Mouse (Mus musculus) macrophage (primary cell): ENCODE results near the gene Exph5. TPM values are rescaled to one million over a fixed set of nuclear protein-coding genes. Genes with fewer than 3 reads are reported as not detected.

Experiments used
- H3K27ac ChIP-seq: fragments of 350-480 bp; formaldehyde crosslinking; 2 replicates; pipeline ENCODE4 v1.9.0; 2021
- H3K36me3 ChIP-seq: fragments of 350-480 bp; formaldehyde crosslinking; 2 replicates; pipeline ENCODE4 v1.9.0; 2021; ENCODE audit errors: inconsistent target
- H3K4me3 ChIP-seq: fragments of 350-480 bp; formaldehyde crosslinking; 2 replicates; pipeline ENCODE4 v1.9.0; 2021; ENCODE audit errors: inconsistent target
- H3K79me2 ChIP-seq: fragments of 350-480 bp; formaldehyde crosslinking; 2 replicates; pipeline ENCODE4 v1.9.0; 2021; ENCODE audit errors: inconsistent target
- WGBS: methylation state at CpG from one replicate; pipeline ENCODE4 v1.1.7; 2026; ENCODE audit warnings: inconsistent platforms; ENCODE audit not compliant: missing documents; 5-methylcytosine and 5-hydroxymethylcytosine counted together
- polyA plus RNA-seq: library from polyadenylated mRNA; stranded (reverse); fragments of 250-400 nt; gene quantifications from 3 replicates; pipeline ENCODE4 v1.2.4, GENCODE M21; 2018; ENCODE audit warnings: inconsistent platforms

The Exph5 gene
- polyA plus RNA-seq, 1 experiment from 2014 or later: not detected

GRCm38 (mm10) chr9:53401146-53401545 lies 99.7 kb downstream of the Exph5 start:
- Histone ChIP-seq H3K27ac (no peak overlapping the region), H3K4me3 (no peak overlapping the region), H3K79me2 (no peaks in the 10 kb centered on the region), H3K36me3 (0 out of 2 replicates have a peak, but pooled peaks cover 5% of the 10 kb centered on the region)
- WGBS: 96% methylated on average over 8 of the region's 8 CpGs

GRCm38 (mm10) chr9:53402291-53402711 lies 100.8 kb downstream of the Exph5 start, which contains the start of gene 4930550C14Rik:
4930550C14Rik (plus strand) TSS chr9:53402325.
- Histone ChIP-seq H3K4me3 (no peak within 1 kb of the TSS), H3K27ac (no peak within 1 kb of the TSS), H3K79me2 (no peaks in the 10 kb centered on the region), H3K36me3 (0 out of 2 replicates have a peak, but pooled peaks cover 5% of the 10 kb centered on the region)
- WGBS: 21% methylated on average over 11 of the region's 11 CpGs

DNA sequence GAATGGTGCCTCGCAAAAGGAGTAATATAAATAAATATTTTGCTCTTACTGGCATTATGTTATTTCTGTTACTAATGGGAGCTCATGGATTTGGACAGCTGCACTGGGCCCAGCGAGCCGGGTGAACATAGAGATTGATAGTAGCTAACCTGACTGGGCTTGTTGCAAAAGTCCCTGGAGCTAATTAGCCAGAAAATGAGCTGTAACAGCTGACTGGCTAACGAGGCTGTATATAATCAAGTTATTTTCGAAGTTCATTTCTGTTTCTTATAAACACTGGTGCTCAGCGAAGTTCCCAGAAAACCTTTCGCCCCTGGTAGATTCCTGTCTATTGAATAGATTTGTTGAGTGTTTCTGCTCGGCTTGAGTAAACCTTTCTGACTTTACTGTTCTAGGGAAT lies 101.5 kb downstream of the Exph5 start:
- WGBS: 95% methylated on average over 8 of the region's 8 CpGs
- Histone ChIP-seq H3K79me2 (no peaks in the 10 kb centered on the region), H3K27ac (no peak overlapping the region), H3K4me3 (no peak overlapping the region), H3K36me3 (0 out of 2 replicates have a peak, but pooled peaks cover 5% of the 10 kb centered on the region)

DNA sequence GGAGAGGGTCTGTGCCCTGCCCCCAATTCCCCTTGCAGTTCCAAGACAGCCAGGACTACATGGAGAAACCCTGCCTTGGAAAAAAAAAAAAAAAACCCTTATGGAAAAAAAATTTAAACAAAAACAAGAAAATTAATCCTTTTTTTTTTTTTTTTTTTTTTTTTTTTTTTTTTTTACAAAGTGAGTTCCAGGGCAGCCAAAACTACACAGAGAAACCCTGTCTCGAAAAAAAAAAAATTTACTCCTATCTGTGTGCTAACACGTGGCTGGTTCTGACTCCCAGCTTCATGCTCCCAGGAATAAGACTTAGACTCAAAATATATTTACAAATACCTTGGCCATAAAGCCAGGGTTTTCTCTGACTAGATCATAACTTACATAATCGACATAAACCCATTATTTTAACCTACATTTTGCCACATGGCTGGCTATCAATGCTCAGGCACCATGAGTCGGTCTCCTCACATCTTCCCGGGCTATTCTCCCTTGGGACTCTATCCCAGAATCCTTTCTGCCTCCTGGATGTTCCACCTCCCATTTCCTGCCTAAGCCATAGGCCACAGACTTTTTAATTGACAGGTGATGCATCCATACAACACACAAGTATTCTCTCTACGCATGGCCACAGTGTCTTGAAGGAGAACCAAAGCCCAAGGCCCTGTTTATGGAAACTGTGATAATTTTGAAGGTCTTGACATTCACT lies 102.7 kb downstream of the Exph5 start:
- Histone ChIP-seq H3K79me2 (no peaks in the 10 kb centered on the region), H3K27ac (0 out of 2 replicates have a peak overlapping the region, but pooled peaks have one; percentile 29), H3K36me3 (0 out of 2 replicates have a peak, but pooled peaks cover 5% of the 10 kb centered on the region), H3K4me3 (no peak overlapping the region)
- WGBS: 91% methylated on average over 6 of the region's 6 CpGs

DNA sequence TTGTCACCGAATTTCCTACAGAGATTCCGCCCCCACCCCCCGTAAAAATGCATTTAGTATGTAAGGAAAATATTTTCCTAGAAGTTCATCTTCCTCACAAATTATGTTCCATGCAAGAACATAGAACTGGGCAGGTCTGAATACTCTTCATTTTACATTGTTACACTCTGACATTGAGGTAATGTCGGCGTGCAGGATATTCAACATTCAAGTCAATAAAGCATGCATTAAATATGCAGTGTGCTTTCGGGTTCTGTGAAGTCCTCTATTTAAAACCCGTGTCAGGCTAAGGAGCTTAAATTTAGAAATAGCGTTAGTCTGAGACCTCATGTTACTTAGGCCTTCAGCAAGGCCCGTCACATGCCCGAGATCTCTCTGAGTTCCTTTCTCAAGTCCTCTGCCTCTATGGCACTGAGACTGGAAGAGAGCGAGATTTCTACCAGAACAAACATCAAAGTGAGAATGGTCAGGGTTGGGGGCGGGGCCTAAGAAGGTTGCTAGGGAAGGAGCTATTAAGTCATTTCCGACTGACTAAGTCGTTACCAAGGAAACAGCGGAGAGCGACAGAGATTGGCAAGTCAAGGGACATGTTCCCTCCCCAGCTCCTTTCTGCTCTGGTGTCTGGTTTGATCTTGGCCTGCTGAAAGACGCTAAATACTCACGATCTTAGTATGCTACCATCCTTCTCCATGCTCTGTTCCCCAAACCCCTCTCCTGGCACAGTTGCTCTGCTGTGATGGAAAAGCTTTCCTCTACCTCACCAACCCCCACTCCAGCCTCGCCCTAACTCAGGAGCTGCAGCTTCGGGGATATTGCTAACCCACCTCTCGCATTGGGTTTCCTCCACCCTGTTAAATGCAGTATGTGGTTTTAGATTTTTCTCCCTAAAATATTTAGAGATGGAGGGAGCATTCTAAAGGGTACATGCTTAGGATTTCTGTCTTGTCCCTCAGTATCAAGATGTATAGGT lies 103.6 kb downstream of the Exph5 start:
- Histone ChIP-seq H3K27ac (peak overlapping the region; percentile 29; the same call in 1 of the 2 replicates), H3K36me3 (0 out of 2 replicates have a peak, but pooled peaks cover under 1% of the 10 kb centered on the region), H3K4me3 (peak overlapping the region; percentile 23), H3K79me2 (no peaks in the 10 kb centered on the region)
- 20% methylated on average over 21 of the region's 21 CpGs for WGBS

DNA sequence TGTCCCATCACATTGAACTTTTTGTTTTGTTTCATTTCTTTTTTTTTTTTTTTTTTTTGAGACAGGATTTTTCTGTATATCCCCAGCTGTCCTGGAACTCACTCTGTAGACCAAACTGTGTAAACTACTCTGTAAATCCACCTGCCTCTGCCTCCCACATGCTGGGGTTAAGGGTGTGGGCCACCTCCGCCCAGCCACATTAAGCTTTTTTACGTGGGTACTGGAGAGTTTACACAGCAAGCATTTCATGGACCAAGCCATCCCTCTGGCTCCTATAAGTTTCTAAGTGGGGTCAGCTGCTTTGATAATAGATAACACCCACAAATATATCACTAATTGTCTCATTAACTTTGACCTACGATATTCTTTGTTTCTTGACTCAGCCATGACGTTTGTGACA lies 107.1 kb downstream of the Exph5 start:
- Histone ChIP-seq H3K79me2 (no peaks in the 10 kb centered on the region), H3K36me3 (no peaks in the 10 kb centered on the region), H3K27ac (no peak overlapping the region), H3K4me3 (no peak overlapping the region)
- 89% methylated on average over 4 of the region's 4 CpGs for WGBS

GRCm38 (mm10) chr9:53408953-53409361 lies 107.5 kb downstream of the Exph5 start:
- H3K4me3 ChIP-seq: no peak overlapping the region
- H3K27ac ChIP-seq: no peak overlapping the region
- H3K36me3 ChIP-seq: no peaks in the 10 kb centered on the region
- WGBS: 92% methylated on average over 2 of the region's 2 CpGs
- no peaks in the 10 kb centered on the region for H3K79me2 ChIP-seq

DNA sequence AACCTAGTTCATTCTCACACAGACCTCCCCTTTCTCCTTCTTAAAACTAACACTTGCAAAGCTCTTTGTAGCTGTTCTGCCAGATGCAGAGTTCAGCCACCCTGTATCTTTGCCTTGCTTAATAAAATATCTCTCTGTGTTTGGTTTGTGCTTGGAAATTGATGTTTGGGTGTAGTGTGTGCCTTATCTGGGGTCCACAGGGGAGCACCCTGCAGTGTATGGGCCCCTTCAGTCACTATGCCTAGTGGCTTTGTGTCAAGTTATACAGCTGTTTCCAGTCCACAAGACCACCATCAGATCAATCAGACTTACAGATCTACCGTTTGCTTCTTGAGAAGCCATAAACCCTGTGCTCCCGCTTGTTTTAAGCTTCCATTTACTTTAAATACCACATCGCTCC lies 108.0 kb downstream of the Exph5 start:
- H3K79me2 ChIP-seq: no peaks in the 10 kb centered on the region
- H3K27ac ChIP-seq: no peak overlapping the region
- no peak overlapping the region for H3K4me3 ChIP-seq
- no peaks in the 10 kb centered on the region for H3K36me3 ChIP-seq
- WGBS: 90% methylated on average over 3 of the region's 3 CpGs

DNA sequence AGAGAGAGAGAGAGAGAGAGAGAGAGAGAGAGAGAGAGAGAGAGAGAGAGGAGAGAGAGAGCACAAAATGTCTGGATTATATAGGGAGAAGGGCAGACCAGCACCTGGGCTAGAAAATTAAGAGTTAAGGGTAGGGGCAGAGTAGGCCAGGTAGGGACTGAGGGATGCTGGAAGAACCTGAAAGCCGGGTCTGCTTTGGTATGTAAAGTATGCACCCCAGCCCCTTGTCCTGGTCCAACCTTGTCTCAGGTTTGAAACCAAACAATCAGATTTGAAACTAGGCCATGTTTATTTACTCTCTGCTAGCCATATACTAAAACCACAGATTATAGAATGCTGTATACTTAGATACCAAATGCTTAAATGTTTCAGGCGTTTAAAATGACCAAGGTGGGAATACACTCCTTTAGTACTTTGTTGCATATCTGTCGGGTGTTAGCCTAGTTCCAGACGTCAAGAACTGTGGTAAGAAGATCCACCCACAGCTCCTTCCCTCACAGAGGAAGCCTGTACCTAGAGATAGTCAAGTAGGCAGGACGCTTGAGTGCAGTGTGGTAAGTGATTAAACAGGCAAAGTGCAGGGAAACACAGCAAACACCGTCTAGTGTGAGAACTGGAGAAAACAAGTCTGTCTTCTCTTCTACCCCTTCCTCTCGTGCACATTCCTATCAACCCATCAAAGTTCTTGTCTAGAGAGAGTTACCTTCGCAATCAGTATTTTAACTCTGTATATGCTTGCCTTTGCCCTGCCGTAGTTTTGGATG lies 120.8 kb downstream of the Exph5 start:
- Histone ChIP-seq H3K4me3 (no peak overlapping the region), H3K79me2 (no peaks in the 10 kb centered on the region), H3K36me3 (no peaks in the 10 kb centered on the region), H3K27ac (no peak overlapping the region)
- WGBS: 46% methylated on average over 9 of the region's 9 CpGs

DNA sequence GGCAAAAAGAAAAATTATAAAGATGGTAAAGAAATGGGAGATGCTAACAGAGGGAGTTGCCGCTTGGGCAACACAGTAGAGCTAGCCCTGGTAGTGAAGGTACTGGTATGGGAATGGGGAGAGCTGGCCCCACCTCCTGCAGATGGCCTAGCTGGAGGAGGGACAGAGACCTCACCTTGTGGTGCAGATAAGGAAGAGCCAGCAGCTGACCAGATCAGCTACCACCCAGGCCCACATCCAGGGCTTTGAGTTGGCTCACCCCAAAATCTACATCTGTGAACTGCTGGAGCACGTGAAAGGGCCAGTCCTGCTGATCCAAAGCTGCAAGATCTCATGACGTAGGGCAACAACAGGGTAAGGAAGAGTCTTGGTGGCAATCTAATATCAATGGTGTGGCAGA lies 125.3 kb downstream of the Exph5 start:
- Histone ChIP-seq H3K79me2 (no peaks in the 10 kb centered on the region), H3K4me3 (no peak overlapping the region), H3K36me3 (no peaks in the 10 kb centered on the region), H3K27ac (no peak overlapping the region)
- 98% methylated on average over 3 of the region's 3 CpGs for WGBS

Other genes starting within 250 kb of the Exph5 start
- gene Ddx10, start 53.6 kb upstream of the Exph5 start, polyA plus RNA-seq: 10.2 to 26.4 TPM (median 19.1 TPM) in 3 replicates
- gene Kdelc2, start 82.4 kb downstream of the Exph5 start, polyA plus RNA-seq: 16.0 to 28.9 TPM (median 22.4 TPM) in 3 replicates
- gene 4930550C14Rik, start 100.7 kb downstream of the Exph5 start, polyA plus RNA-seq: 0.22 to 0.46 TPM in 2 of 3 replicates, not detected in the other
- gene Atm, start 235.1 kb downstream of the Exph5 start, polyA plus RNA-seq: 2.7 to 8.8 TPM (median 5.2 TPM) in 3 replicates
- 6.9 to 9.3 TPM (median 9.2 TPM) in 3 replicates for gene Npat, start 235.4 kb downstream of the Exph5 start, polyA plus RNA-seq